Mouse (Mus musculus) liver, embryonic 11.5 days (tissue): ENCODE data around the gene Wdr74. TPM values are rescaled to one million over a fixed set of nuclear protein-coding genes. Genes with fewer than 3 reads are reported as not detected.

ENCODE experiments used
- ATAC-seq: fragments of 200-750 bp; cut with Nextera tagmentation; replicated peaks from 2 replicates; pipeline ENCODE4 v1.8.0; 2017; ENCODE audit warnings: moderate number of reproducible peaks, mild to moderate bottlenecking, moderate TSS enrichment, moderate library complexity; ENCODE audit not compliant: low FRiP score
- DNase-seq: peaks from one replicate; pipeline ENCODE4 v3.0.0-alpha.2; 2017; ENCODE audit warnings: low spot score
- H3K27ac ChIP-seq: fragments of 300-500 bp; sonication (generic); 2 replicates; pipeline ENCODE4 v1.5.1; 2014; ENCODE audit warnings: mild to moderate bottlenecking, low read depth, low read length, control low read depth
- H3K27me3 ChIP-seq: fragments of 300-500 bp; sonication (generic); replicated peaks from 2 replicates; pipeline ENCODE4 v1.6.1; 2014; ENCODE audit warnings: low read length, mixed read lengths; ENCODE audit not compliant: control insufficient read depth, insufficient read depth
- H3K36me3 ChIP-seq: fragments of 300-500 bp; sonication (generic); 2 replicates; pipeline ENCODE4 v1.6.1; 2014; ENCODE audit warnings: mild to moderate bottlenecking, low read length, moderate library complexity, mixed read lengths; ENCODE audit not compliant: control insufficient read depth, insufficient read depth
- H3K4me1 ChIP-seq: fragments of 300-500 bp; sonication (generic); replicated peaks from 2 replicates; pipeline ENCODE4 v1.6.1; 2014; ENCODE audit warnings: low read length, mixed read lengths; ENCODE audit not compliant: control insufficient read depth, insufficient read depth
- H3K4me2 ChIP-seq: fragments of 300-500 bp; sonication (generic); 2 replicates; pipeline ENCODE4 v1.6.1; 2014; ENCODE audit warnings: mild to moderate bottlenecking, control low read depth, moderate library complexity
- H3K4me3 ChIP-seq: fragments of 300-500 bp; sonication (generic); 2 replicates; pipeline ENCODE4 v1.5.1; 2014; ENCODE audit warnings: low read depth, low read length, control low read depth
- H3K9ac ChIP-seq: fragments of 300-500 bp; sonication (generic); 2 replicates; pipeline ENCODE4 v1.6.1; 2014; ENCODE audit warnings: low read depth, low read length, control low read depth
- H3K9me3 ChIP-seq: fragments of 300-500 bp; sonication (generic); 2 replicates; pipeline ENCODE4 v1.6.1; 2016; ENCODE audit warnings: low read length, inconsistent platforms, mixed read lengths; ENCODE audit not compliant: control insufficient read depth
- WGBS: fragments of 180-500 bp; shearing (Covaris S2); extraction: QIAGEN DNeasy Blood & Tissue Kit; methylation state at CpG from one replicate; pipeline ENCODE4 v1.1.7; 2014; 5-methylcytosine and 5-hydroxymethylcytosine counted together
- polyA plus RNA-seq: library from polyadenylated mRNA; unstranded; fragments of >200 nt; fragmentation: Nextera tagmentation; extraction: Ambion mirVana; gene quantifications from 2 replicates; pipeline ENCODE4 v1.2.1, GENCODE M21; 2014

The Wdr74 gene
- 142 and 143 TPM in 2 replicates for polyA plus RNA-seq

DNA sequence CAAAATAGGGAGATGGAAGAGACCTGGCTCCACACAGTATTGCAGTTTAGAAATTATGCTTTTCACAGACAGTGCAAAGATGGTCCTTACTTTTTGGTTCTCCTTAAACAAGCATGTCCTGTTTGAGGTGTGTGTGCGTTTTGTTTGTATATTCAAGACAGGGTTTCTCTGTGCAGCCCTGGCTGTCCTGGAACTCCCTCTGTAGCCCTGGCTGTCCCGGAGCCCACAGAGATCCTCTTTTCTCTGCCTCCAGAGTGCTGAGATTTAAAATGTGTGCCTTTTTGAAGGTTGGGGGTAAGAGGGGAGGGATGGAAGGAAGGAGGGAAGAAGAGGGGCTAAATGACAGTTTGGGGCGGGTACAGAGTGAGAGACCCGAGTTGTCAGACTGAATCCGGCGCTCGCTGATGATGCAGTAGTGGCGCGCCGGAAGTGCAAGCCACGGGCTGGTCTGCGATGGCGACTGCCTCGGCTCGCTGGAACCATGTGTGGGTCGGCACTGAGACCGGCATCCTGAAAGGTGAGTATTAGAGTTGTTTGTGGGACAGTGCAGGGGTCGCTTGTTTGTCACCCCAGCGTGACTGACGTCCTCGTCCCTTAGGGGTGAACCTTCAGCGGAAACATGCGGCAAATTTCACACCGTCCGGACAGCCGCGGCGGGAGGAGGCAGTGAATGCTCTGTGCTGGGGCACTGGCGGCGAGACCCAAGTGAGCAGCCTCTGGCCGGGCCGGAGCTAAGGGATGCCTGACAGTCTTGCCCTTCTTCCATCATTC, at the start of gene Wdr74:
TSS of gene Wdr74 (plus strand) at position 439 of the 771 bp plus-strand sequence.
- H3K9me3 ChIP-seq: peaks cover 2% of the 10 kb centered on the region; the same call in 1 of the 2 replicates
- H3K27me3 ChIP-seq: no peaks in the 10 kb centered on the region
- peak within 1 kb of the TSS; percentile 81 for H3K9ac ChIP-seq
- H3K27ac ChIP-seq: peak within 1 kb of the TSS; percentile 42
- peaks cover 25% of the 10 kb centered on the region for H3K36me3 ChIP-seq
- H3K4me1 ChIP-seq: peaks cover 14% of the 10 kb centered on the region; the same call in 1 of the 2 replicates
- WGBS: under 1% methylated on average over 32 of the region's 32 CpGs
- ATAC-seq (peak; percentile 90), DNase-seq (peak; percentile 92)
- peak within 1 kb of the TSS; percentile 68 for H3K4me2 ChIP-seq
- H3K4me3 ChIP-seq: peak within 1 kb of the TSS; percentile 79

DNA sequence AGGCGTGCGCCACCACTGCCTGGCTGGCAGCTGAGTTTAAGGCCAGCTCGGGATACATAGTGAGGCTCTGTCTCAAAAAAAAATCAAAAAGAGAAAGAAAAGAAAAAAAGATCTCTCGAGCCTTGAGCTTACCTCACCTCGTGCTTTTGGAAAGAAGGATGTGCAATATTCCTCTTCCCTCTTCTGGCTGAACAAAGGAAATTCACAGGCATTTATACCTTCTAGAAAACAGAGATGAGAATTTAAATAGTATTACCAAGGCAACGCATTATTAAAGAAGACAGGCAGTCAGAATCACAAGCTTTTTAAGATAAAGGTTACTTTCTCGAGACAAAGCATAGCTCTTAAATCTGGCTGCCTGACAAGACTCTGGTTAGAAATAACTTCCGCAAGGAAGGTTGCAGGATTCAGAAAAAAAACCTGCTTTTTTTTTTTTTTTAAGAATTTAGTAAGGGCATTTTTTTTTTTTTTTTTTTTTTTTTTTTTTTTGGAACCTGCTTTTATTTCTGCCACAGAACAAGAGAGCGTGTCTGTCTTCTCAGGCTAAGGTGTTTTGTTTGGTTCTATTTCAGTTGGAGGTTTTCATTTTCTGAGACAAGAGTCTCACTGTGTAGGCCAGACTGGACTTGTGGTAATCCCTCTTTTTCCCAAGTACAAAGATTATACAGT, 43.6 kb upstream of the Wdr74 start:
- no peak overlapping the region for H3K9ac ChIP-seq
- DNase-seq (no peak), ATAC-seq (no peak)
- H3K27ac ChIP-seq: no peak overlapping the region
- H3K4me2 ChIP-seq: no peak overlapping the region
- no peak overlapping the region for H3K4me3 ChIP-seq
- peaks cover 5% of the 10 kb centered on the region for H3K4me1 ChIP-seq
- 78% methylated on average over 9 of the region's 9 CpGs for WGBS
- H3K36me3 ChIP-seq: no peaks in the 10 kb centered on the region
- H3K9me3 ChIP-seq: no peaks in the 10 kb centered on the region
- no peaks in the 10 kb centered on the region for H3K27me3 ChIP-seq

DNA sequence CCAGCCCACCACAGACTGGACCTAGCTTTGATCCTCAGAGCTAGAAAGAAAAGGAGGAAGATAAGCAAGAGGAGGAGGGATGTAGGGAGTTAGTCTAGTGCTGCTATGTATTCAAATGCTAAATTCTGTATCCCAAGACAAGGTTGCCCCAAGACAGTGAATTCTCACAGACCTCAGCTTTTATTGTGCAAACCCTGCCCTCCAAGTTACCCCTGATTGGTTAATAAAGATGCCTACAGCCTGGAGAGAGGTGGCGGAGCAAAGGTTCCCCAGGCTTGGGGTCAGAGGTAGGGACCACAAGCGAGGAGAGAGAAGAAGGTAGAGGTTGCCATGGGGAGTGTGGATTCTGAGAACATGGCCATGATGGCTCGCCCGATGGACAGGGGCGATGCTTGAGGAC, 42.9 kb upstream of the Wdr74 start:
- Histone ChIP-seq H3K9ac (no peak overlapping the region), H3K27me3 (no peaks in the 10 kb centered on the region), H3K4me2 (no peak overlapping the region), H3K9me3 (no peaks in the 10 kb centered on the region), H3K27ac (no peak overlapping the region), H3K36me3 (no peaks in the 10 kb centered on the region), H3K4me3 (no peak overlapping the region), H3K4me1 (peaks cover 5% of the 10 kb centered on the region)
- no peak for ATAC-seq
- DNase-seq: no peak
- WGBS: 74% methylated on average over 5 of the region's 5 CpGs

DNA sequence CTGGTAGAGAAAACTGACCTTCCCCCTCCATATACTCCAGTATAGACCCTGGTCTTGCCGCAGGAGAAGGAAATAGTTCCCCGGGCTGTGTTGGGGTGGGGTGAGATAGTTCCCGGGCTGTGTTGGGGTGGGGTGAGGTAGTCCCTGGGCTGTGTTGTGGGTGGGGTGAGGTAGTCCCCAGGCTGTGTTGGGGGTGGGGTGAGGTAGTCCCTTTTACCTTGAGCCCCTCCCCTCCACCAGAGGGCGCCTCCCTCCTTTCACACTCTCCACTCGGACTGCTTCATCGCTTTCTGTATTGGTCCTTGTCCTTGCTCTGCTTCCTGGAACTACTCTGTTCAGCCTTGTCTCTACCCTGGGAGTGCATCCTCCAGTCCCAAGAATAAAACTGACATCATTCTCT, 40.3 kb upstream of the Wdr74 start:
- DNase-seq: no peak
- 0 out of 2 replicates have a peak overlapping the region, but pooled peaks have one; percentile 22 for H3K9ac ChIP-seq
- no peaks in the 10 kb centered on the region for H3K36me3 ChIP-seq
- 38% methylated on average over 5 of the region's 6 CpGs for WGBS
- peak overlapping the region; percentile 33; the same call in 1 of the 2 replicates for H3K4me2 ChIP-seq
- peaks cover 5% of the 10 kb centered on the region for H3K4me1 ChIP-seq
- H3K27me3 ChIP-seq: no peaks in the 10 kb centered on the region
- H3K9me3 ChIP-seq: no peaks in the 10 kb centered on the region
- ATAC-seq: peak; percentile 86
- H3K4me3 ChIP-seq: no peak overlapping the region
- no peak overlapping the region for H3K27ac ChIP-seq

DNA sequence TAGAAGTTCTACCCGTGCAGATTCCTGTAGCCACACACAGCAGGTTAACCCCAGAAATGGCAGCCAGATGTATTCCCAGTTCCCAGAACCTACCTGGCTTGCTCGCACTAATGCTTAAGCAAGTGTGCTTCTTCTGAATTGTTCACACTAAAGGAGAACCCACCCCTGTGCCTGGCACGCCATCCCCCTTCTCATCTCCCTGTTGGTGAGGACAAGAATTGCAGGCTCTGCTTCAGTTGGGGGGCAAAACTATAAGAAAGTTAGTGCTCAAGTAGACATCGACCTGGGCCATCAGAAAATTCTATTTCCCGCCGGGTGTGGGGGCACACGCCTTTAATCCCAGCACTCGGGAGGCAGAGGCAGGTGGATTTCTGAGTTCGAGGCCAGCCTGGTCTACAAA, 36.0 kb upstream of the Wdr74 start:
- Histone ChIP-seq H3K4me1 (peaks cover 5% of the 10 kb centered on the region), H3K27me3 (no peaks in the 10 kb centered on the region), H3K9ac (no peak overlapping the region), H3K36me3 (no peaks in the 10 kb centered on the region), H3K27ac (no peak overlapping the region), H3K4me3 (no peak overlapping the region), H3K4me2 (no peak overlapping the region), H3K9me3 (no peaks in the 10 kb centered on the region)
- DNase-seq: no peak
- WGBS: 75% methylated on average over 9 of the region's 9 CpGs
- no peak for ATAC-seq

DNA sequence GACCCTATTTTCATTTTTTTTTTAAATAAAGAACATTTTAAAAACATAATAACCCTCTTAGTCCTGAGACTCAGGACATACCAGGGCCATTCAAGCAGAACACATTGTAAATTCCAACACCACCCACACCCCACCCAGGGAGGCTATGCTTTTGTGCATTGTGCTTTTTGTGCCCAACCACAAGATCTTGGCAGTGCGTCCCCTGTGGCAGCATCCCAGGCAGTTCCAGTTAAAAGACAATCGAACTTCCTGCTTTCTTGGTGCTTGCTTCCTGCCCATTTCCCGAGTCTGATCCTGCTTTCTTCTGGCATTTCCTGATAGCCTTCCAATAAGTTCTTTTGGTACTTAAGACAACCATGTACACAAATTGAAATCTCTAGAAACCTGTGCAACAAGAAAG, 33.2 kb upstream of the Wdr74 start:
- Histone ChIP-seq H3K36me3 (peaks cover 5% of the 10 kb centered on the region; the same call in 1 of the 2 replicates), H3K4me2 (no peak overlapping the region), H3K9me3 (no peaks in the 10 kb centered on the region), H3K27ac (no peak overlapping the region), H3K4me3 (no peak overlapping the region), H3K4me1 (peaks cover 5% of the 10 kb centered on the region; the same call in 1 of the 2 replicates), H3K9ac (no peak overlapping the region), H3K27me3 (no peaks in the 10 kb centered on the region)
- 42% methylated on average over 3 of the region's 3 CpGs for WGBS
- DNase-seq (no peak), ATAC-seq (no peak)

- ATAC-seq (no peak), DNase-seq (no peak)
- Histone ChIP-seq H3K9ac (no peak overlapping the region), H3K4me2 (no peak overlapping the region), H3K4me3 (no peak overlapping the region), H3K27ac (no peak overlapping the region), H3K36me3 (peaks cover 16% of the 10 kb centered on the region; the same call in 1 of the 2 replicates), H3K4me1 (peaks cover 8% of the 10 kb centered on the region; the same call in 1 of the 2 replicates), H3K27me3 (no peaks in the 10 kb centered on the region), H3K9me3 (no peaks in the 10 kb centered on the region)
- 57% methylated on average over 4 of the region's 4 CpGs for WGBS
These were observed 32.1 kb upstream of the Wdr74 start for GRCm38 (mm10) chr19:8703571-8703970.

DNA sequence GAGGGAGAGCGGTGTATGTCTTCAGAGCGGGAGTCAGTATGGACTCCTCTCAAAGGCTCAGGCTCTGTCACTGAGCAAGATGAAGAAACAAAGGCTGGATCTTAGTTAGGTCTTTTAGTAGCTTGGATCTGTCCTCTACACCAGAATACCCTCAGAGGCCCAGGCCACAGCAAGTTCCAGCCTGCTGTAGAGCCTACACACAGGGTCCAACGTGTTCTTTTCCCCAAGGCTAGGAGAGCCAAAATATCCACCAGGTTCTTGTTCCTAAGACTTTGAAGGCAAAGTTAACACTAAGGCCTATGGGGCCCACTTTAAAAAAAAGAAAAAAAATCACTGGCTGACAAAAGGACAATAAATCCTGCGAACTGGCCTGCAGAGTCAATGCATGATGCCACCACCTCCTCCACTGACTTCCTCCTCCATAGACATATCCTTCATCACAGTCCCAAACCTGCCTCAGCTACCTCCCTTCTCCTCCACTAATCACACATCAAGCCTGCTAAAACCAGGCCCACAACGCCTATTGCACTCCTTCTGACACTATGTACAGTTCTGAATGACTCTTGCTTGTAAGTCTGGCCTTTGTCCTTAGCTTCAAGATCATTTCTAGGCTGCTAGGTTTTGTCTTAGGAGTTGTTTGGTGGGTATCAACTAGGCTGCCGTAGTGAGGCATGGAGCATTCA, 30.5 kb upstream of the Wdr74 start:
- peaks cover 17% of the 10 kb centered on the region; the same call in 1 of the 2 replicates for H3K4me1 ChIP-seq
- no peaks in the 10 kb centered on the region for H3K27me3 ChIP-seq
- no peak overlapping the region for H3K9ac ChIP-seq
- ATAC-seq (no peak), DNase-seq (no peak)
- peaks cover 32% of the 10 kb centered on the region for H3K36me3 ChIP-seq
- no peaks in the 10 kb centered on the region for H3K9me3 ChIP-seq
- no peak overlapping the region for H3K27ac ChIP-seq
- no peak overlapping the region for H3K4me2 ChIP-seq
- 81% methylated on average over 6 of the region's 6 CpGs for WGBS
- H3K4me3 ChIP-seq: no peak overlapping the region
